Mouse (Mus musculus) forebrain, embryonic 10.5 days (tissue): ENCODE data around the gene Gpr83. TPM values are rescaled to one million over a fixed set of nuclear protein-coding genes. Genes with fewer than 3 reads are reported as not detected.
A peak's percentile ranks its signal among the peaks of the same experiment; 100 is the strongest.

Source experiments
- DNase-seq: peaks from one replicate; pipeline ENCODE4 v3.0.0-alpha.2; 2017; ENCODE audit warnings: low spot score; ENCODE audit errors: extremely low spot score
- H3K27ac ChIP-seq: fragments of 300-500 bp; sonication (generic); 2 replicates; pipeline ENCODE4 v1.5.1; 2016; ENCODE audit warnings: mild to moderate bottlenecking
- H3K27me3 ChIP-seq: fragments of 300-500 bp; sonication (generic); 2 replicates; pipeline ENCODE4 v1.6.1; 2016; ENCODE audit warnings: mild to moderate bottlenecking; ENCODE audit not compliant: poor library complexity, severe bottlenecking
- H3K36me3 ChIP-seq: fragments of 300-500 bp; sonication (generic); replicated peaks from 2 replicates; pipeline ENCODE4 v1.6.1; 2016; ENCODE audit warnings: mild to moderate bottlenecking, moderate library complexity
- H3K4me1 ChIP-seq: fragments of 300-500 bp; sonication (generic); 2 replicates; pipeline ENCODE4 v1.6.1; 2016
- H3K4me3 ChIP-seq: fragments of 300-500 bp; sonication (generic); 2 replicates; pipeline ENCODE4 v1.5.1; 2016; ENCODE audit warnings: mild to moderate bottlenecking, moderate library complexity
- H3K9me3 ChIP-seq: fragments of 300-500 bp; sonication (generic); 2 replicates; pipeline ENCODE4 v1.6.1; 2016; ENCODE audit warnings: mild to moderate bottlenecking, moderate library complexity
- whole genome bisulfite sequencing: fragments of 180-500 bp; shearing (Covaris S2); methylation state at CpG from one replicate; pipeline ENCODE4 v1.1.7; 2016; 5-methylcytosine and 5-hydroxymethylcytosine counted together
- polyA plus RNA-seq: library from polyadenylated mRNA; unstranded; fragments of >200 nt; fragmentation: Nextera tagmentation; extraction: Ambion mirVana; gene quantifications from 2 replicates; pipeline ENCODE4 v1.2.1, GENCODE M21; 2016

Gene Gpr83
- polyA plus RNA-seq, result 0.14 and 0.30 TPM in 2 replicates

GRCm38 (mm10) chr9:14859868-14860639 is at the start of gene Gpr83:
Gpr83 (plus strand) TSS chr9:14860210.
- WGBS, result 2% methylated on average over 47 of the region's 47 CpGs
- H3K4me1 ChIP-seq, result peaks cover 10% of the 10 kb centered on the region
- peaks cover 72% of the 10 kb centered on the region for H3K27me3 ChIP-seq
- peak; percentile 60 for DNase-seq
- peak within 1 kb of the TSS; percentile 60 for H3K4me3 ChIP-seq
- H3K9me3 ChIP-seq, result no peaks in the 10 kb centered on the region
- H3K36me3 ChIP-seq, result no peaks in the 10 kb centered on the region
- peak within 1 kb of the TSS; percentile 30; the same call in 1 of the 2 replicates for H3K27ac ChIP-seq

- no peaks in the 10 kb centered on the region for H3K9me3 ChIP-seq
- peaks cover 94% of the 10 kb centered on the region for H3K36me3 ChIP-seq
- H3K27ac ChIP-seq, result no peak overlapping the region
- no peak overlapping the region for H3K4me3 ChIP-seq
- no peaks in the 10 kb centered on the region for H3K4me1 ChIP-seq
- no peak for DNase-seq
- no peaks in the 10 kb centered on the region for H3K27me3 ChIP-seq
Observed at GRCm38 (mm10) chr9:14821396-14821795, 38.6 kb upstream of the Gpr83 start.

- H3K9me3 ChIP-seq, result no peaks in the 10 kb centered on the region
- no peak overlapping the region for H3K4me3 ChIP-seq
- H3K27me3 ChIP-seq, result no peaks in the 10 kb centered on the region
- no peak overlapping the region for H3K27ac ChIP-seq
- DNase-seq, result no peak
- H3K36me3 ChIP-seq, result peaks cover 90% of the 10 kb centered on the region
- 92% methylated on average over 5 of the region's 5 CpGs for WGBS
- H3K4me1 ChIP-seq, result no peaks in the 10 kb centered on the region
Observed at GRCm38 (mm10) chr9:14824840-14825239, 35.2 kb upstream of the Gpr83 start.

GRCm38 (mm10) chr9:14827875-14828274 is 32.1 kb upstream of the Gpr83 start:
- Histone ChIP-seq H3K27ac (no peak overlapping the region), H3K36me3 (peaks cover 90% of the 10 kb centered on the region), H3K27me3 (no peaks in the 10 kb centered on the region), H3K9me3 (no peaks in the 10 kb centered on the region), H3K4me1 (no peaks in the 10 kb centered on the region), H3K4me3 (no peak overlapping the region)
- DNase-seq, result no peak
- 80% methylated on average over 2 of the region's 2 CpGs for WGBS

GRCm38 (mm10) chr9:14832046-14832445 is 28.0 kb upstream of the Gpr83 start:
- Histone ChIP-seq H3K4me1 (no peaks in the 10 kb centered on the region), H3K9me3 (no peaks in the 10 kb centered on the region), H3K27me3 (no peaks in the 10 kb centered on the region), H3K27ac (no peak overlapping the region), H3K36me3 (peaks cover 91% of the 10 kb centered on the region), H3K4me3 (no peak overlapping the region)
- WGBS, result 88% methylated on average over 5 of the region's 5 CpGs
- no peak for DNase-seq

GRCm38 (mm10) chr9:14835335-14836075 is 24.5 kb upstream of the Gpr83 start:
- Histone ChIP-seq H3K27me3 (no peaks in the 10 kb centered on the region), H3K9me3 (no peaks in the 10 kb centered on the region), H3K27ac (no peak overlapping the region), H3K36me3 (peaks cover 68% of the 10 kb centered on the region), H3K4me3 (no peak overlapping the region), H3K4me1 (no peaks in the 10 kb centered on the region)
- 95% methylated on average over 6 of the region's 6 CpGs for WGBS
- DNase-seq, result no peak

- WGBS, result 88% methylated on average over 7 of the region's 7 CpGs
- DNase-seq, result no peak
Observed at GRCm38 (mm10) chr9:14839527-14839926, 20.5 kb upstream of the Gpr83 start.

GRCm38 (mm10) chr9:14839970-14840369 is 20.0 kb upstream of the Gpr83 start:
- no peak for DNase-seq
- no peaks in the 10 kb centered on the region for H3K27me3 ChIP-seq
- no peak overlapping the region for H3K27ac ChIP-seq
- H3K9me3 ChIP-seq, result no peaks in the 10 kb centered on the region
- no peaks in the 10 kb centered on the region for H3K4me1 ChIP-seq
- H3K4me3 ChIP-seq, result no peak overlapping the region
- peaks cover 23% of the 10 kb centered on the region for H3K36me3 ChIP-seq
- WGBS, result 90% methylated on average over 5 of the region's 5 CpGs

More at GRCm38 (mm10) chr9:14839527-14839926, 20.5 kb upstream of the Gpr83 start:
- H3K27ac ChIP-seq, result no peak overlapping the region
- no peak overlapping the region for H3K4me3 ChIP-seq
- H3K27me3 ChIP-seq, result no peaks in the 10 kb centered on the region
- H3K4me1 ChIP-seq, result no peaks in the 10 kb centered on the region
- peaks cover 27% of the 10 kb centered on the region for H3K36me3 ChIP-seq
- H3K9me3 ChIP-seq, result no peaks in the 10 kb centered on the region

- Histone ChIP-seq H3K27me3 (no peaks in the 10 kb centered on the region), H3K4me1 (no peaks in the 10 kb centered on the region), H3K27ac (no peak overlapping the region), H3K4me3 (no peak overlapping the region), H3K36me3 (peaks cover 6% of the 10 kb centered on the region), H3K9me3 (no peaks in the 10 kb centered on the region)
- no peak for DNase-seq
- 87% methylated on average over 10 of the region's 10 CpGs for WGBS
Observed at GRCm38 (mm10) chr9:14841878-14842761, 17.9 kb upstream of the Gpr83 start.

- Histone ChIP-seq H3K9me3 (no peaks in the 10 kb centered on the region), H3K27me3 (no peaks in the 10 kb centered on the region), H3K4me1 (no peaks in the 10 kb centered on the region), H3K36me3 (no peaks in the 10 kb centered on the region; the same call in 1 of the 2 replicates), H3K4me3 (no peak overlapping the region), H3K27ac (no peak overlapping the region)
- WGBS, result 93% methylated on average over 6 of the region's 6 CpGs
- DNase-seq, result no peak
Observed at GRCm38 (mm10) chr9:14843311-14843857, 16.6 kb upstream of the Gpr83 start.

GRCm38 (mm10) chr9:14843901-14844300 is 16.1 kb upstream of the Gpr83 start:
- H3K9me3 ChIP-seq, result no peaks in the 10 kb centered on the region
- no peaks in the 10 kb centered on the region for H3K27me3 ChIP-seq
- 90% methylated on average over 3 of the region's 3 CpGs for WGBS
- no peaks in the 10 kb centered on the region for H3K4me1 ChIP-seq
- H3K36me3 ChIP-seq, result no peaks in the 10 kb centered on the region; the same call in 1 of the 2 replicates
- DNase-seq, result no peak
- no peak overlapping the region for H3K4me3 ChIP-seq
- no peak overlapping the region for H3K27ac ChIP-seq

- DNase-seq, result no peak
- Histone ChIP-seq H3K27ac (no peak overlapping the region), H3K4me1 (no peaks in the 10 kb centered on the region), H3K9me3 (peaks cover 6% of the 10 kb centered on the region; the same call in 1 of the 2 replicates), H3K27me3 (no peaks in the 10 kb centered on the region), H3K36me3 (no peaks in the 10 kb centered on the region; the same call in 1 of the 2 replicates), H3K4me3 (no peak overlapping the region)
- 44% methylated on average over 5 of the region's 5 CpGs for WGBS
Observed at GRCm38 (mm10) chr9:14846428-14846827, 13.6 kb upstream of the Gpr83 start.
